Mouse (Mus musculus) forebrain, embryonic 14.5 days (tissue): ENCODE results near the gene Rab11fip5. TPM values are rescaled to one million over a fixed set of nuclear protein-coding genes. Genes with fewer than 3 reads are reported as not detected.

Experiments used
- ATAC-seq: fragments of 200-750 bp; cut with Nextera tagmentation; 2 replicates; pipeline ENCODE4 v1.8.0; 2017; ENCODE audit warnings: mild to moderate bottlenecking, moderate library complexity
- DNase-seq: peaks from one replicate; pipeline ENCODE4 v3.0.0-alpha.2; 2015; ENCODE audit warnings: low spot score
- H3K27ac ChIP-seq: fragments of 300-500 bp; sonication (generic); 2 replicates; pipeline ENCODE4 v1.5.1; 2014; ENCODE audit warnings: low read depth, mild to moderate bottlenecking, control low read depth, low read length, moderate library complexity
- H3K27me3 ChIP-seq: fragments of 300-500 bp; sonication (generic); replicated peaks from 2 replicates; pipeline ENCODE4 v1.6.1; 2014; ENCODE audit warnings: low read length, control low read depth, mixed read lengths; ENCODE audit not compliant: control insufficient read depth, insufficient read depth
- H3K36me3 ChIP-seq: fragments of 300-500 bp; sonication (generic); 2 replicates; pipeline ENCODE4 v1.6.1; 2014; ENCODE audit warnings: low read length, control low read depth; ENCODE audit not compliant: control insufficient read depth, insufficient read depth
- H3K4me1 ChIP-seq: fragments of 300-500 bp; sonication (generic); 2 replicates; pipeline ENCODE4 v1.6.1; 2014; ENCODE audit warnings: antibody characterized with exemption, low read length, control low read depth; ENCODE audit not compliant: control insufficient read depth, insufficient read depth
- H3K4me2 ChIP-seq: fragments of 300-500 bp; sonication (generic); 2 replicates; pipeline ENCODE4 v1.6.1; 2014; ENCODE audit warnings: mild to moderate bottlenecking, control low read depth, low read length
- H3K4me3 ChIP-seq: fragments of 300-500 bp; sonication (generic); 2 replicates; pipeline ENCODE4 v1.5.1; 2014; ENCODE audit warnings: low read depth, low read length, control low read depth
- H3K9ac ChIP-seq: fragments of 300-500 bp; sonication (generic); 2 replicates; pipeline ENCODE4 v1.6.1; 2014; ENCODE audit warnings: mild to moderate bottlenecking, low read length, control low read depth, moderate library complexity
- H3K9me3 ChIP-seq: fragments of 300-500 bp; sonication (generic); replicated peaks from 2 replicates; pipeline ENCODE4 v1.6.1; 2016; ENCODE audit warnings: low read length, control low read depth, mixed read lengths; ENCODE audit not compliant: control insufficient read depth
- whole genome bisulfite sequencing: fragments of 180-500 bp; shearing (Covaris S2); extraction: QIAGEN DNeasy Blood & Tissue Kit; methylation state at CpG from one replicate; pipeline ENCODE4 v1.1.7; 2014; 5-methylcytosine and 5-hydroxymethylcytosine counted together
- polyA plus RNA-seq: library from polyadenylated mRNA; unstranded; fragments of >200 nt; fragmentation: Nextera tagmentation; extraction: Ambion mirVana; gene quantifications from 2 replicates; pipeline ENCODE4 v1.2.1, GENCODE M21; 2014

The Rab11fip5 gene
- polyA plus RNA-seq, 1 experiment from 2014 or later: 9.2 TPM

DNA sequence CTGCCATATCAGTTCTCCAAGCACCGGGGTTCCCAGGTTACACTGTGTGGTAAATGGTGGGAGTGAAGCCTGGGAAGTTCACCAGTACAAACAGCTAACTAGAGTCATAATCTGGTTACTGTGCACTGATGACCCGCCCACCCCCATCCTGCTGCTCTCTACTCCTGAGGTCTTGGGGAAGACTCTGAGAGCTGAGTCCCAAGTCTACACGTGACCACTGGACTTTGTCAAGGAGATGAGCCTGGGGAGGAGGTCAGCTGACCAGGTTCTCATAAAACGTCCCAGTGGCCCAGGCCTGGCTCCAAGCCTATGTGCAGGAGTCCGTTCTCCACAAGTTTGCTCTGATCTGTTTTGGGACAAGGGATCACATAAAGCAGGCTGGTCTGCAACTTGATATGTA lies 14.1 kb downstream of the Rab11fip5 start:
- no peak overlapping the region for H3K4me2 ChIP-seq
- no peak overlapping the region for H3K27ac ChIP-seq
- 85% methylated on average over 5 of the region's 5 CpGs for WGBS
- H3K9ac ChIP-seq: no peak overlapping the region
- H3K36me3 ChIP-seq: no peaks in the 10 kb centered on the region
- no peaks in the 10 kb centered on the region for H3K27me3 ChIP-seq
- H3K4me3 ChIP-seq: no peak overlapping the region
- no peaks in the 10 kb centered on the region for H3K4me1 ChIP-seq
- no peak for ATAC-seq
- no peaks in the 10 kb centered on the region for H3K9me3 ChIP-seq
- DNase-seq: no peak

DNA sequence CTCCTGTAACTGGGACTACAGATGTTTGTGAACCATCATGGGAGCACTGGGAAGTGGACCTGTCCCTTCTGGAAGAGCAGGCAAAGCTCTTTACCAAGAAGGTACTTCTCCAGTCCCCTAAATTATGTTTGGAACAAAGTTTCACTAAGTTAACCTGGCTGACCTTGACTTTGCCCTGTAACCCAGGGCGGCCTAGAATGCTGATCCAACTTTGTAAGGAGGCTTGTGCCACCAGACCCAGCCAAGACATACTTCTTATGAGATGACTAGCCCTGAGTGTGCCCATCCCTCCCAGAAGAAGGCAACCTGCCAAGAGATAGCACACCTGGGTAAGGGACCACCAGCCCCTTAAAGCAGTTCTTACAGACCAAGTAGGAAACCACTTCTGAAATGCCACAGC lies 15.6 kb downstream of the Rab11fip5 start:
- Histone ChIP-seq H3K9ac (no peak overlapping the region), H3K4me3 (no peak overlapping the region), H3K36me3 (no peaks in the 10 kb centered on the region), H3K4me1 (no peaks in the 10 kb centered on the region), H3K27ac (no peak overlapping the region), H3K9me3 (no peaks in the 10 kb centered on the region), H3K4me2 (no peak overlapping the region), H3K27me3 (no peaks in the 10 kb centered on the region)
- DNase-seq (no peak), ATAC-seq (no peak)
- 96% methylated on average over 1 of the region's 1 CpGs for WGBS

DNA sequence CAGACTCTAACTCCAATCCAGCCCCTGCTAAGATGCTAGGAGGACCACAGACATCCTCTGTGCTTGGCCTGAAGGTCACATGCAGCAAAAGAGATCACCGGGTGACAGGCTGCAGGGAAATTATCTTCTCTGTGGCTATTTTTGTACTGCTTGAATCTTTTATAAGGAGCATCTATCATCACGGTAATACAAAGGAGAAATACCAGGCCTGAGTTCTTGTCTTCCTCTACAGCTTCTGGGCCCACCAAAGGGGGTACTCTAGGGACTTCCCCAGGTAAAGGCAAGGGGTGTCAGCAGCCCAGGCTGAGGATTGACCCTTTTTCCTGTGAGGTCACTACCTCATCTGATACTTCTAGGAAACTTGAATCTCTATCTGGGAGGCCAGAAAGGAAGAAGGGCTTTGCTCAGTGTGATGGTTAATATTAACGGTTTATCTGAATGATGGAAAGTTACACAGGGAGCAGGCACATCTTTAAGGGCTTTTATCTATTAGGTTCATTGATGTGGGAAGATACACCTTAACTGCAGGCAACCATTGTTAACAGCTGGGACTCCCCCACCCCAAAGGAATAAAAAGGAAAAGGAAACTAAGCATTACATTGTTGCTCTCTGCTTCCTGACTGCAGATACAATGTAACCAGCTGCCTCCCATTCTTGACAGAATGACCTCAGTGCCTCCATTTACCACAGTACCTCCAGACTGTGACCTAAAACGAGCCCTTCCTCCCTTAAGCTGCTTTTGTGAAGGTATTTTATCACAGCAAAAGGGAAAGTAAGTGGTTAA lies 17.6 kb downstream of the Rab11fip5 start:
- Histone ChIP-seq H3K36me3 (no peaks in the 10 kb centered on the region), H3K9me3 (no peaks in the 10 kb centered on the region), H3K9ac (no peak overlapping the region), H3K27me3 (no peaks in the 10 kb centered on the region), H3K4me3 (no peak overlapping the region), H3K27ac (no peak overlapping the region), H3K4me2 (no peak overlapping the region), H3K4me1 (no peaks in the 10 kb centered on the region)
- ATAC-seq (no peak), DNase-seq (no peak)
- WGBS: 60% methylated on average over 4 of the region's 4 CpGs

DNA sequence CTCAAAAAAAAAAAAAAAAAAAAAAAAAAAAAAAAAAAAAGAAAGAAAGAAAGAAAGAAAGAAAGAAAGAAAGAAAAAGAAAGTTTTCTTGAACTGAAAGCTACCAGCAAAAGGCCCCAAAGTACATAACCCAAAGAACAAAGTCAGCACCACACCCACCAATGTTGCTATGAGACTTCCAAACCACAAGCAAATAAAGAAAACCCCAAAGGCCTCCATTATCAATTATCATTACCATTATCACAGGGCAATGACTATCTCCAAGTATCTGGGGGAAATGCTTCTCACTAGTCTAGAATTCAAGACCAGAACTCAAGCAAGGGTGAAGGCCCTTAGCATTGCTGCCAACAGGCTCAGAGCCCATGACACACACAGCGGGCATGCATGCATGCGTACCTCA lies 18.7 kb downstream of the Rab11fip5 start:
- H3K27me3 ChIP-seq: no peaks in the 10 kb centered on the region
- ATAC-seq (no peak), DNase-seq (no peak)
- H3K4me3 ChIP-seq: no peak overlapping the region
- no peaks in the 10 kb centered on the region for H3K4me1 ChIP-seq
- no peak overlapping the region for H3K27ac ChIP-seq
- WGBS: 100% methylated on average over 2 of the region's 2 CpGs
- H3K9me3 ChIP-seq: no peaks in the 10 kb centered on the region
- no peaks in the 10 kb centered on the region for H3K36me3 ChIP-seq
- H3K4me2 ChIP-seq: no peak overlapping the region
- H3K9ac ChIP-seq: no peak overlapping the region

DNA sequence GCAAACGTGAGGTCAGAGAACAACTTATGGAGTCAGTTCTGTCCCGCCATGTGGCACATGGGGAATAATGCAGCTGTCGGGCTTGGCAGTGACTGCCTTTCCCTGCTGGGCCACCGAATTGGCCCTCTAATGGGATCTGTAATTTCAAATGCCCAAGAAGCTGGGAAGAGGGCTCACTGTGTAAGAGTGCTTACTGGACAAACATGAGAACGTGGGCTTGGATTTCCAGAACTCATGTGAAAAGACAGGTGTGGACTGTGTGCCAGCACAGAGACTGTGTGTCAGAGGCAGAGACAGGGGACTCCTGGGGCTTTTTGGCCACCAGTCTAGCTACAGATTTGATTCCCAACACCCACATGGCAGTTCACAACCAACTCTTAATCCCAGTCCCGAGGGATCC lies 19.7 kb downstream of the Rab11fip5 start:
- DNase-seq (no peak), ATAC-seq (no peak)
- no peaks in the 10 kb centered on the region for H3K4me1 ChIP-seq
- no peak overlapping the region for H3K4me3 ChIP-seq
- no peak overlapping the region for H3K9ac ChIP-seq
- H3K4me2 ChIP-seq: no peak overlapping the region
- H3K36me3 ChIP-seq: no peaks in the 10 kb centered on the region
- no peaks in the 10 kb centered on the region for H3K27me3 ChIP-seq
- 54% methylated on average over 6 of the region's 6 CpGs for WGBS
- H3K27ac ChIP-seq: no peak overlapping the region
- no peaks in the 10 kb centered on the region for H3K9me3 ChIP-seq

DNA sequence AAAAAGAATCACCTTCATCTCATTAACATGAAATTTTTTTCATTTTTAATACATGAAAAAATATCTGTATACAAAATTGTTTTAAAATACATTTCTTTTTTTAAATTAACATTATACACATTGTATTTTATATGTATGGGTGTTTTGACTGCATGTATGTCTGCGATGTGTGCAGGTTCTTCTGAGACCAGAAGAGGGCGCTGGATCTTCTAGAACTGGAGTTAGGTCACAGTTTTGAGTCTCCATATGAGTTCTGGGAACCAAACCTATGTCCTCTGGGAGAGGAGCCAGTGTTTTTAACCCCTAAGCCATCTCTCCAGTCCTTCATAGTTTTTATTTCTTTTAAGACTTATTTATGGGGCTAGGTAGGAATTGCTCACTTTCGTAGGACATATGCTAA lies 20.7 kb downstream of the Rab11fip5 start:
- ATAC-seq (no peak), DNase-seq (no peak)
- Histone ChIP-seq H3K36me3 (no peaks in the 10 kb centered on the region), H3K9ac (no peak overlapping the region), H3K27me3 (no peaks in the 10 kb centered on the region), H3K4me1 (no peaks in the 10 kb centered on the region), H3K4me2 (no peak overlapping the region), H3K4me3 (no peak overlapping the region), H3K27ac (no peak overlapping the region), H3K9me3 (no peaks in the 10 kb centered on the region)
- 65% methylated on average over 3 of the region's 3 CpGs for WGBS

DNA sequence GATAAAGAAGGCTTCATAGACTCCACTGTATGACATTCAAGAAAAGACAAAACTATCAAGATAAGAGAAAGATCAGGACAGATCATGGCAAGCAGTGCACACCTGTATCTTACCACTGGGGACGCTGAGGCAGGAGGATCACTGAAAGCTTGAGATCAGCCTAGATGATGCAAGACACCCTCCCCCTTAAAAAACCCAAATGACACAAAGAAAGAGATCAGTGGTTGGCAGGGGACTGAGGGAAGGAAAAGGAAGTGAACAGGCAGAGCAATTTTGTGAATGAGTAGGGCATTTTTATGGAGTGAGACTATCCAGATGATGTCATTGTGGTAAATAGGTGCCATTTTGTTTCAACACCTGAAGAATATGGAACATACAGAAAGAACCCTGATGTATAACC lies 24.3 kb downstream of the Rab11fip5 start:
- no peak overlapping the region for H3K4me2 ChIP-seq
- H3K4me1 ChIP-seq: no peaks in the 10 kb centered on the region
- DNase-seq (no peak), ATAC-seq (no peak)
- WGBS: 94% methylated on average over 1 of the region's 1 CpGs
- no peaks in the 10 kb centered on the region for H3K9me3 ChIP-seq
- H3K27ac ChIP-seq: no peak overlapping the region
- no peak overlapping the region for H3K9ac ChIP-seq
- 0 out of 2 replicates have a peak, but pooled peaks cover 9% of the 10 kb centered on the region for H3K36me3 ChIP-seq
- no peak overlapping the region for H3K4me3 ChIP-seq
- H3K27me3 ChIP-seq: no peaks in the 10 kb centered on the region

DNA sequence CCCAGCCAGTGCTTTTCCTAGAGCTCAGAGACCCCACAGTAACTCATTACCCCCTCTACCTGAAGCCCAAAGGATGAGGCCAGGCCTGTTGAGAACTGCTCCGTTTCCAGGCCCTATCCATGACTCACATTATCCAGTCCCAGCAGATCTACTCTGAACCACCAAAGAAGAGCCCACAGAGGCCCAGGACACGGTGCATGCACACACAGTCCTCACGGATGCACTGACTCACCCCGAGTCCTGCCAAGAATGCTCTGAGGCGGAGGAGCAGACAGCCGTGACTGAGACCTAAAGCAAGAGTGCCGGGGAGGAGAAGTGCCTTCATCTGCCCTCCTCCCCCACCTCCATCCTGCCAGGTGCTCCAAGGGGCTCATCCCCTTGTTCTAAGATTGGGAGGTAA lies 25.2 kb downstream of the Rab11fip5 start:
- DNase-seq (no peak), ATAC-seq (no peak)
- Histone ChIP-seq H3K9ac (no peak overlapping the region), H3K4me1 (no peaks in the 10 kb centered on the region), H3K4me3 (no peak overlapping the region), H3K27me3 (no peaks in the 10 kb centered on the region), H3K36me3 (0 out of 2 replicates have a peak, but pooled peaks cover 9% of the 10 kb centered on the region), H3K27ac (no peak overlapping the region), H3K9me3 (no peaks in the 10 kb centered on the region), H3K4me2 (no peak overlapping the region)
- WGBS: 82% methylated on average over 7 of the region's 7 CpGs

DNA sequence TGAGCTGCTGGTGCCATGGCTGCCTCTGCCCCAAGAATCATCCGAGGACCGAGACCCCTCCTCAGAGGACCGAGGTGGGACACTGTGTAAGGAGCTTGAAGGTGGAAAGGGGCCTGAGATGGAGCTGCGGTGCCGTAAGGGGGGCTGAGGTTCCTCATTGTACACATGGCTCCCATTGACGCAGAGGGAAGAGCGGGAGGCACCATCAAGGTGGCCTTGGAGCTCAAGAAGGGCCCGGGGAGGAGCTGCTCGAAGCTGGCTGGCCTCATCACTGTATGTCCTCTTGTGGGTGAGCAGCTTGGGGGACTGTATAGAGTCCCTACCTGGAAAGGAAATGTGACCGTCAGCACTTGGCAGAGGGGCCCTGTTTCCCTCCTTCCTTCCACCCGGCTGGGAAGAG lies 26.3 kb downstream of the Rab11fip5 start:
- WGBS: 89% methylated on average over 11 of the region's 11 CpGs
- H3K9me3 ChIP-seq: no peaks in the 10 kb centered on the region
- no peak overlapping the region for H3K27ac ChIP-seq
- DNase-seq (no peak), ATAC-seq (no peak)
- H3K9ac ChIP-seq: no peak overlapping the region
- H3K4me2 ChIP-seq: no peak overlapping the region
- no peak overlapping the region for H3K4me3 ChIP-seq
- H3K36me3 ChIP-seq: 0 out of 2 replicates have a peak, but pooled peaks cover 9% of the 10 kb centered on the region
- H3K4me1 ChIP-seq: no peaks in the 10 kb centered on the region
- H3K27me3 ChIP-seq: no peaks in the 10 kb centered on the region
